Mouse (Mus musculus) bone marrow, adult 2 months (tissue): ENCODE data around the gene Cryl1.

Source experiments
- CTCF ChIP-seq: fragments of 200-500 bp; IDR thresholded peaks from 2 replicates; pipeline ENCODE4 v1.5.1; 2011; ENCODE audit warnings: low read length, control low read depth; ENCODE audit not compliant: control insufficient read depth, insufficient read depth
- POLR2A ChIP-seq: fragments of 200-500 bp; IDR thresholded peaks from 2 replicates; pipeline ENCODE4 v1.6.1; 2011; ENCODE audit warnings: low read depth, mild to moderate bottlenecking, control low read depth, low read length, borderline replicate concordance; ENCODE audit not compliant: control insufficient read depth

- TF ChIP-seq POLR2A (peak; percentile 51; the same call in 1 of the 2 replicates), CTCF (no peak)
These were observed 25.3 kb upstream of the Cryl1 start, which contains the start of gene Ift88 for GRCm38 (mm10) chr14:57423432-57424211.
